Mouse (Mus musculus) embryonic facial prominence, embryonic 13.5 days (tissue): ENCODE measurements around the gene Rab1b. TPM values are rescaled to one million over a fixed set of nuclear protein-coding genes. Genes with fewer than 3 reads are reported as not detected.
"Not testable (repeated sequence)": the region's sequence is repeated elsewhere in the genome, so short reads cannot be mapped to it uniquely, and the experiment has no call there.

ENCODE experiments used
- ATAC-seq: fragments of 200-750 bp; cut with Nextera tagmentation; 2 replicates; pipeline ENCODE4 v1.8.0; 2017; ENCODE audit warnings: low read depth; ENCODE audit not compliant: insufficient number of reproducible peaks, insufficient read depth, low FRiP score, low TSS enrichment
- H3K27ac ChIP-seq: fragments of 300-500 bp; sonication (generic); 2 replicates; pipeline ENCODE4 v1.5.1; 2015; ENCODE audit warnings: moderate library complexity, mild to moderate bottlenecking, inconsistent platforms
- H3K27me3 ChIP-seq: fragments of 300-500 bp; sonication (generic); 2 replicates; pipeline ENCODE4 v1.6.1; 2015; ENCODE audit warnings: mild to moderate bottlenecking, inconsistent platforms
- H3K36me3 ChIP-seq: fragments of 300-500 bp; sonication (generic); 2 replicates; pipeline ENCODE4 v1.6.1; 2015; ENCODE audit warnings: mild to moderate bottlenecking, inconsistent platforms
- H3K4me1 ChIP-seq: fragments of 300-500 bp; sonication (generic); 2 replicates; pipeline ENCODE4 v1.6.1; 2015; ENCODE audit warnings: inconsistent platforms
- H3K4me2 ChIP-seq: fragments of 300-500 bp; sonication (generic); 2 replicates; pipeline ENCODE4 v1.6.1; 2015; ENCODE audit warnings: moderate library complexity, mild to moderate bottlenecking, inconsistent platforms
- H3K4me3 ChIP-seq: fragments of 300-500 bp; sonication (generic); 2 replicates; pipeline ENCODE4 v1.5.1; 2015; ENCODE audit warnings: mild to moderate bottlenecking, inconsistent platforms
- H3K9ac ChIP-seq: fragments of 300-500 bp; sonication (generic); 2 replicates; pipeline ENCODE4 v1.6.1; 2015; ENCODE audit warnings: mild to moderate bottlenecking, inconsistent platforms
- H3K9me3 ChIP-seq: fragments of 300-500 bp; sonication (generic); 2 replicates; pipeline ENCODE4 v1.6.1; 2016; ENCODE audit warnings: inconsistent platforms
- WGBS: fragments of 180-500 bp; shearing (Covaris S2); methylation state at CpG from one replicate; pipeline ENCODE4 v1.1.7; 2015; ENCODE audit warnings: mixed read lengths; 5-methylcytosine and 5-hydroxymethylcytosine counted together
- polyA plus RNA-seq: library from polyadenylated mRNA; unstranded; fragments of >200 nt; fragmentation: Nextera tagmentation; extraction: Ambion mirVana; gene quantifications from 2 replicates; pipeline ENCODE4 v1.2.1, GENCODE M21; 2015

Gene Rab1b
- 234 and 262 TPM in 2 replicates for polyA plus RNA-seq

GRCm38 (mm10) chr19:5106731-5107191 lies at the start of gene Rab1b:
Gene Rab1b, minus strand, starts transcription at chr19:5107072.
- ATAC-seq = peak; percentile 92
- no peaks in the 10 kb centered on the region for H3K27me3 ChIP-seq
- H3K4me2 ChIP-seq = peak within 1 kb of the TSS; percentile 89
- H3K27ac ChIP-seq = peak within 1 kb of the TSS; percentile 95
- peaks cover 23% of the 10 kb centered on the region for H3K4me1 ChIP-seq
- no peaks in the 10 kb centered on the region for H3K9me3 ChIP-seq
- peaks cover 70% of the 10 kb centered on the region for H3K36me3 ChIP-seq
- peak within 1 kb of the TSS; percentile 92 for H3K9ac ChIP-seq
- peak within 1 kb of the TSS; percentile 82 for H3K4me3 ChIP-seq
- under 1% methylated on average over 46 of the region's 46 CpGs for WGBS

DNA sequence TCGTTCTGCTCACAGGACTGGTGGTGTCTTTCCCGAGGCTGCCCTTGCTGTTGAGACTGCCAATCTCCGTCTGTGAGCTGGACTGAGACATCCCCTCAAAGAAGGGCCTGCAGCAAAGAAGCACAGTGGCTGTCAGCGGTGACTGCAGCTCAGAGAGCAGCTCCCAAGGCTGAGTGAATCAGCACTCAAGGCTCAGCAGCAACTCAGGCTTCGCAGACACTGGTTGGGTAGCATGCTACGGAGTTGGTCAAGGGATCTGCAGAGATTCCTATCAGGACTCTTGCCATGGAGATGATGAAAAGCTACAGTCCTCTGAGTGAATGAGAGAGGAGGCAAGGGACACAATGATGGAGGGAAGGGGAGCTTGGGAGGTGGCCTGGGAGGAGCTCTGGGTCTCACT lies 45.4 kb upstream of the Rab1b start:
- no peak overlapping the region for H3K27ac ChIP-seq
- no peaks in the 10 kb centered on the region for H3K27me3 ChIP-seq
- H3K4me3 ChIP-seq = no peak overlapping the region
- no peak overlapping the region for H3K4me2 ChIP-seq
- no peak for ATAC-seq
- 84% methylated on average over 6 of the region's 6 CpGs for WGBS
- no peak overlapping the region for H3K9ac ChIP-seq
- H3K36me3 ChIP-seq = peaks cover 54% of the 10 kb centered on the region
- H3K9me3 ChIP-seq = no peaks in the 10 kb centered on the region
- H3K4me1 ChIP-seq = no peaks in the 10 kb centered on the region

DNA sequence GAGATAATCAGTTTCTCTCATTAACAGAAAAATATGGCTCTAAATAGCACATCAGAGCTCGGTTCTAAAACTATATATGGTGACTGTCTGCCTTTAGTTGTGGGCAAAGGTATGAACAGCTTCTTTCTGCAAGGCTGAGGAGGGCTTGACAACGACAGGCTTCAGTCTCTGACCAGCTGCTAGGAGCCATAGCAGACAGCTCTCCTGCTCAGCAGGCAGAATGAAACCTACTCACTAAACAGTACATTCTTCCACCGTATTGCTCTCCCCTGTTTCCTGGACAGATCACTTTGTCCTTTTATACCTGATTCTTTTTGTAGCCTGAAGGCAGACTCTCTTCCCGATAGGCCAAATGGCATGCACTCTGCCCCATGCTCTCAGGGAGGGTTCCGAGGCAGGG lies 44.9 kb upstream of the Rab1b start:
- no peak overlapping the region for H3K4me2 ChIP-seq
- no peak overlapping the region for H3K4me3 ChIP-seq
- no peaks in the 10 kb centered on the region for H3K9me3 ChIP-seq
- no peaks in the 10 kb centered on the region for H3K4me1 ChIP-seq
- no peak for ATAC-seq
- H3K9ac ChIP-seq = no peak overlapping the region
- H3K36me3 ChIP-seq = peaks cover 59% of the 10 kb centered on the region
- H3K27ac ChIP-seq = no peak overlapping the region
- 77% methylated on average over 5 of the region's 5 CpGs for WGBS
- H3K27me3 ChIP-seq = no peaks in the 10 kb centered on the region

- no peaks in the 10 kb centered on the region for H3K9me3 ChIP-seq
- no peak for ATAC-seq
- H3K4me2 ChIP-seq = no peak overlapping the region
- 33% methylated on average over 3 of the region's 3 CpGs for WGBS
- H3K9ac ChIP-seq = no peak overlapping the region
- peaks cover 63% of the 10 kb centered on the region for H3K36me3 ChIP-seq
- no peaks in the 10 kb centered on the region for H3K27me3 ChIP-seq
- H3K27ac ChIP-seq = no peak overlapping the region
- no peak overlapping the region for H3K4me3 ChIP-seq
- H3K4me1 ChIP-seq = no peaks in the 10 kb centered on the region
Observed at GRCm38 (mm10) chr19:5151331-5151730, 44.5 kb upstream of the Rab1b start.

DNA sequence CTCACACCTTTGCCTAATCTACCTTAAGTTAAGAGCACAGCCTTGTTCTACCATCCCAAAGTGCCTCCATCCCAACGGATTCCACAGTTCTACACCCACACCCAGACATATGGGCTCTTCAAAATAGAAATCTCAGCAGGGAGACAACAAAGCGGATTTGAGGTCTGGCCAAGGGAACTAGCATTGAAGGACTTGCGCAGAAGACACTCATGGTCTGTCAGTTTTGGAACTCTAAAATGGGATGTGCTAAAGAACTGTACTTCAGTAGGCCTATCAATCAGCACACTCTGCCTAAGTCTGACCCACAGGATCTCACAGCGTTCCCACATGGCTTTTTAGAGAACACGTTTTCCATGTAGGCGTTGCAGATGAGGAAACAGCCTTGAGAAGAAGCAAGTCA lies 43.5 kb upstream of the Rab1b start:
- no peaks in the 10 kb centered on the region for H3K9me3 ChIP-seq
- no peaks in the 10 kb centered on the region for H3K27me3 ChIP-seq
- no peak for ATAC-seq
- no peaks in the 10 kb centered on the region for H3K4me1 ChIP-seq
- WGBS = 90% methylated on average over 6 of the region's 6 CpGs
- peaks cover 62% of the 10 kb centered on the region for H3K36me3 ChIP-seq
- H3K9ac ChIP-seq = no peak overlapping the region
- H3K27ac ChIP-seq = no peak overlapping the region
- no peak overlapping the region for H3K4me2 ChIP-seq
- no peak overlapping the region for H3K4me3 ChIP-seq

GRCm38 (mm10) chr19:5149041-5149440 lies 42.2 kb upstream of the Rab1b start:
- ATAC-seq = not testable (repeated sequence)

DNA sequence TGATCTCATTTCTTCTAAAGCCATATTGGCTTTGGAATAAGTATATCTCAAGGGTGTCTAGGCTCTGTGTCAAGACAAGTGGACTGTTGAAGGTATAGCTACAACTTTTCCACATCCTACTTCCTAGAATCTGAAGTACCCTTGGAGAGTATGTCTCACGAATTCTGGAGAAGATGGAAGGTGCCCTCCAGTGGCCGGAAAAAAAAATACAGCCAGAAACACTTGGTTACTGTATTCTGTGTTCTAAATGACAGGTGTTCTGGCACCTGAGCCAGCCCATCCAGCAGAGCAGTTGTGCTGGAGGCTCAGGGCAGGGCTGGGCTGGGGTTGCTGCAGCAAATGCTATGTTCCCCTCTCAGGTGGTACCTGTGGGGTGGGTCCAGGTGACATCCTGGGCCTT lies 32.8 kb upstream of the Rab1b start:
- H3K27me3 ChIP-seq = no peaks in the 10 kb centered on the region
- WGBS = 1% methylated on average over 2 of the region's 2 CpGs
- H3K9ac ChIP-seq = no peak overlapping the region
- H3K27ac ChIP-seq = no peak overlapping the region
- no peaks in the 10 kb centered on the region for H3K9me3 ChIP-seq
- H3K4me3 ChIP-seq = no peak overlapping the region
- no peaks in the 10 kb centered on the region for H3K4me1 ChIP-seq
- no peak for ATAC-seq
- H3K4me2 ChIP-seq = no peak overlapping the region
- H3K36me3 ChIP-seq = peaks cover 75% of the 10 kb centered on the region

More at GRCm38 (mm10) chr19:5149041-5149440, 42.2 kb upstream of the Rab1b start:
- H3K9me3 ChIP-seq, H3K4me3 ChIP-seq, H3K9ac ChIP-seq, H3K27ac ChIP-seq, H3K4me1 ChIP-seq, H3K4me2 ChIP-seq, H3K27me3 ChIP-seq: not testable (repeated sequence)
- WGBS = 82% methylated on average over 5 of the region's 6 CpGs
- peaks cover 69% of the 10 kb centered on the region for H3K36me3 ChIP-seq

DNA sequence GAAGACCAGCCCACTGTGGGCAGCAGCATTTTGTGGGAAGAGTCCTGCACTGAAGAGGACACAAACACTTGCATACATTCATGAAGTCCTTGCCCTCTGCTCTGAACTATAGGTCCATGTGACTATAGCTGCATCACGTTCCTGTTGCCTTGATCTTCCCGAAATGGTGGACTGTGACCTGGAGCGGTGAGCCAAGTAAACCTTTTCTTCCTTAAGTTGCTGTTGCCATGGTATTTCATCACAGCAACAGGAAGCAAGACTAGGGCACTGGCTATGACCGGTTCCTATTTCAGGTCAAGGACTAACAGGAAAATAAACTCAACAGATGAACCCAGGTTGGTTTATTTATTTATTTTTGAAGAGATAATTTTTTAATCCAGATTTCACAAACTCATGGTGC lies 24.4 kb upstream of the Rab1b start:
- H3K27ac ChIP-seq = no peak overlapping the region
- H3K4me2 ChIP-seq = no peak overlapping the region
- no peaks in the 10 kb centered on the region for H3K27me3 ChIP-seq
- no peak for ATAC-seq
- no peaks in the 10 kb centered on the region for H3K9me3 ChIP-seq
- no peak overlapping the region for H3K4me3 ChIP-seq
- WGBS = 83% methylated on average over 4 of the region's 4 CpGs
- H3K36me3 ChIP-seq = peaks cover 32% of the 10 kb centered on the region
- H3K4me1 ChIP-seq = no peaks in the 10 kb centered on the region
- H3K9ac ChIP-seq = no peak overlapping the region

GRCm38 (mm10) chr19:5129770-5130169 lies 22.9 kb upstream of the Rab1b start:
- no peak overlapping the region for H3K4me2 ChIP-seq
- no peaks in the 10 kb centered on the region for H3K4me1 ChIP-seq
- no peak overlapping the region for H3K27ac ChIP-seq
- peaks cover 17% of the 10 kb centered on the region for H3K36me3 ChIP-seq
- H3K4me3 ChIP-seq = no peak overlapping the region
- H3K9me3 ChIP-seq = no peaks in the 10 kb centered on the region
- no peak overlapping the region for H3K9ac ChIP-seq
- WGBS = 39% methylated on average over 1 of the region's 1 CpGs
- H3K27me3 ChIP-seq = no peaks in the 10 kb centered on the region
- ATAC-seq = no peak

- peaks cover 1% of the 10 kb centered on the region for H3K4me1 ChIP-seq
- no peak for ATAC-seq
- H3K4me3 ChIP-seq = no peak overlapping the region
- 63% methylated on average over 7 of the region's 7 CpGs for WGBS
- H3K27me3 ChIP-seq = no peaks in the 10 kb centered on the region; the same call in 1 of the 2 replicates
- no peak overlapping the region for H3K4me2 ChIP-seq
- no peaks in the 10 kb centered on the region for H3K9me3 ChIP-seq
- no peak overlapping the region for H3K9ac ChIP-seq
- H3K27ac ChIP-seq = no peak overlapping the region
- no peaks in the 10 kb centered on the region for H3K36me3 ChIP-seq
Observed at GRCm38 (mm10) chr19:5124055-5124614, 17.3 kb upstream of the Rab1b start.

- no peak overlapping the region for H3K27ac ChIP-seq
- H3K4me1 ChIP-seq = peaks cover 8% of the 10 kb centered on the region
- no peak overlapping the region for H3K4me2 ChIP-seq
- no peaks in the 10 kb centered on the region; the same call in 1 of the 2 replicates for H3K27me3 ChIP-seq
- H3K36me3 ChIP-seq = no peaks in the 10 kb centered on the region
- H3K4me3 ChIP-seq = no peak overlapping the region
- ATAC-seq = no peak
- no peak overlapping the region for H3K9ac ChIP-seq
- H3K9me3 ChIP-seq = no peaks in the 10 kb centered on the region
- WGBS = 81% methylated on average over 3 of the region's 3 CpGs
Observed at GRCm38 (mm10) chr19:5123241-5123640, 16.4 kb upstream of the Rab1b start.

- Histone ChIP-seq H3K27ac (no peak overlapping the region), H3K9me3 (no peaks in the 10 kb centered on the region), H3K4me2 (no peak overlapping the region), H3K9ac (no peak overlapping the region), H3K4me1 (peaks cover 8% of the 10 kb centered on the region), H3K36me3 (no peaks in the 10 kb centered on the region), H3K4me3 (no peak overlapping the region), H3K27me3 (no peaks in the 10 kb centered on the region; the same call in 1 of the 2 replicates)
- no peak for ATAC-seq
- 80% methylated on average over 10 of the region's 10 CpGs for WGBS
Observed at GRCm38 (mm10) chr19:5122492-5122891, 15.6 kb upstream of the Rab1b start.
